Mouse (Mus musculus) G1E (cell line): ENCODE measurements around the gene Lingo2. TPM values are rescaled to one million over a fixed set of nuclear protein-coding genes. Genes with fewer than 3 reads are reported as not detected.

ENCODE experiments used
- ATAC-seq: 2 replicates; pipeline ENCODE4 v1.8.0; 2016; ENCODE audit warnings: mild to moderate bottlenecking; ENCODE audit not compliant: insufficient number of reproducible peaks, poor library complexity, low FRiP score, severe bottlenecking; ENCODE audit errors: extremely low read depth
- DNase-seq: peaks from one replicate; pipeline ENCODE4 v3.0.0; 2012; ENCODE audit warnings: low spot score
- H3K27me3 ChIP-seq: 2 replicates; pipeline ENCODE4 v1.6.1; 2012; ENCODE audit warnings: mild to moderate bottlenecking, low read length, inconsistent platforms; ENCODE audit not compliant: insufficient read depth
- H3K36me3 ChIP-seq: replicated peaks from 2 replicates; pipeline ENCODE3; 2012; ENCODE audit warnings: mild to moderate bottlenecking, inconsistent platforms
- H3K4me1 ChIP-seq: 2 replicates; pipeline ENCODE4 v1.6.1; 2012; ENCODE audit warnings: low read depth, low read length, inconsistent platforms, mixed read lengths; ENCODE audit not compliant: insufficient read depth
- H3K4me3 ChIP-seq: 2 replicates; pipeline ENCODE4 v1.5.1; 2012; ENCODE audit warnings: low read depth, mild to moderate bottlenecking, inconsistent platforms, low read length, moderate library complexity, mixed read lengths
- H3K9me3 ChIP-seq: replicated peaks from 2 replicates; pipeline ENCODE4 v1.6.1; 2012; ENCODE audit warnings: inconsistent platforms
- CTCF ChIP-seq: IDR thresholded peaks from 2 replicates; pipeline ENCODE4 v1.5.1; 2012; ENCODE audit warnings: low read depth, low read length, inconsistent platforms, mixed read lengths
- GATA1 ChIP-seq: IDR thresholded peaks from 2 replicates; pipeline ENCODE4 v1.6.1; 2012; ENCODE audit warnings: borderline replicate concordance, low read length, inconsistent platforms, mixed read lengths
- GATA2 ChIP-seq: IDR thresholded peaks from 2 replicates; pipeline ENCODE4 v1.6.1; 2012; ENCODE audit warnings: low read depth, low read length, inconsistent platforms, borderline replicate concordance
- POLR2AphosphoS5 ChIP-seq: IDR thresholded peaks from 2 replicates; pipeline ENCODE4 v1.6.1; 2012; ENCODE audit warnings: low read depth, low read length, inconsistent platforms; ENCODE audit not compliant: insufficient replicate concordance
- TAL1 ChIP-seq: conservative IDR thresholded peaks from 2 replicates; pipeline ENCODE4 v1.6.1; 2012; ENCODE audit warnings: low read depth, low read length, inconsistent platforms, mixed read lengths
- polyA plus RNA-seq: library from polyadenylated mRNA; stranded (reverse); fragments of >175 nt; gene quantifications from 2 replicates; pipeline ENCODE4 v1.2.3, GENCODE M21; 2012
- total RNA-seq, 2 experiments: library from RNA; stranded (forward) in 1 of 2; stranded (reverse) in 1 of 2; fragments of 200-1000 nt in 1 of 2; fragments of >200 nt in 1 of 2; fragmentation: Nextera tagmentation in 1 of 2; gene quantifications; 2 replicates each; pipeline ENCODE4 v1.2.3; 2014 to 2017

Lingo2 gene
- total and polyA plus RNA-seq, 3 experiments: 0.16 TPM; not detected in 2

GRCm38 (mm10) chr4:35951251-35951650 is 1000.3 kb downstream of the Lingo2 start:
- no peaks in the 10 kb centered on the region for H3K9me3 ChIP-seq
- TF ChIP-seq TAL1 (no peak), GATA2 (no peak), POLR2AphosphoS5 (no peak), CTCF (no peak), GATA1 (no peak)
- H3K4me1 ChIP-seq: no peaks in the 10 kb centered on the region
- no peak for DNase-seq
- no peak overlapping the region for H3K4me3 ChIP-seq
- H3K27me3 ChIP-seq: no peaks in the 10 kb centered on the region
- ATAC-seq: no peak
- no peaks in the 10 kb centered on the region for H3K36me3 ChIP-seq

DNA sequence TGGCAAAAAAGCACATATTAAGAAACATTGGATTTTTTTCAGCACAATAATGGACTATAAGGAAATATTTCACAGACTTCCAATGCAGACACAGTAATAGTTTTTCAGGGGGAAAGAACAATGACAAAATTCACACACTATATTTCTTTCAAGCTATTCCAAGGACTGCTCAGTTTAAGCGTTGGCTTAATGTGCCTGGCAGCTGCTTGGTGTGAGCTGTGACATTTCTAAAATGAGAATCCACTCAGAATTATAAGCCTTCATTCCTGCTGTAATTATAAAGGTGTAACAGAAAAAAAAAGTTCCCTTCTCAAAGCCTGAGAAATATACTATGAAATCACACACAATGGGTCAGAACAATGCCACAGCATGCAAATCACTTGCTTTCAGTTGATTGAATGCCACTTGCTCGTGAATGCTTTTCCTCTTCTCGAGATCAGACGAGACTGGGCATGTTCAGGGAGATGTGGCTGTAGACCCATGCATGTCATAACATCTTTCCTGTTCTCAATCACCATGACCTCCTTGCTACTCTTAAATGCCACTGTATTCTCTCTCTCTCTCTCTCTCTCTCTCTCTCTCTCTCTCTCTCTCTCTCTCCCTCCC is 1017.4 kb downstream of the Lingo2 start:
- DNase-seq (no peak), ATAC-seq (no peak)
- Histone ChIP-seq H3K4me3 (no peak overlapping the region), H3K9me3 (no peaks in the 10 kb centered on the region), H3K4me1 (no peaks in the 10 kb centered on the region), H3K36me3 (no peaks in the 10 kb centered on the region), H3K27me3 (no peaks in the 10 kb centered on the region)
- TF ChIP-seq POLR2AphosphoS5: no peak
- no peak for TF ChIP-seq GATA1
- no peak for TF ChIP-seq TAL1
- TF ChIP-seq CTCF: no peak
- TF ChIP-seq GATA2: no peak

DNA sequence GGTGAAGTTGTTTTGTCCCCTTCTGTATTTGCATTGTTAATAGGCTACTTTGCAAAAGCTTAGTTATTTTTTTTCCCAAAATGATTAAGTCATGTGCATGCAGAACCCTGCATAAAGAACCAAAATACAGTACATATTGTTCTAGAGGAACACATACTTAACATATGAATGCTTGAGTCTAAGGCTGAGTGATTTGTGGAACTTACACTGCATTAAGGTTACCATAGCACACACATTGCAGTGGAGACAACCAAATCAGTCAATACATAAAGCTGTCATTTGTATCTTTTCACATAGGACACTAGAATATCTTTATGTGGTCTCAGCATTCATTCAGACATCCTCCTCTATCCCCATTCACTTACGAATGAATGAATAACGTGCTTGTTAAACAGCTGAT is 1023.8 kb downstream of the Lingo2 start:
- H3K4me1 ChIP-seq: no peaks in the 10 kb centered on the region
- no peak for ATAC-seq
- DNase-seq: no peak
- no peaks in the 10 kb centered on the region for H3K9me3 ChIP-seq
- no peak for TF ChIP-seq POLR2AphosphoS5
- TF ChIP-seq GATA1: no peak
- TF ChIP-seq GATA2: no peak
- TF ChIP-seq TAL1: no peak
- no peak for TF ChIP-seq CTCF
- no peak overlapping the region for H3K4me3 ChIP-seq
- no peaks in the 10 kb centered on the region for H3K36me3 ChIP-seq
- no peaks in the 10 kb centered on the region for H3K27me3 ChIP-seq

DNA sequence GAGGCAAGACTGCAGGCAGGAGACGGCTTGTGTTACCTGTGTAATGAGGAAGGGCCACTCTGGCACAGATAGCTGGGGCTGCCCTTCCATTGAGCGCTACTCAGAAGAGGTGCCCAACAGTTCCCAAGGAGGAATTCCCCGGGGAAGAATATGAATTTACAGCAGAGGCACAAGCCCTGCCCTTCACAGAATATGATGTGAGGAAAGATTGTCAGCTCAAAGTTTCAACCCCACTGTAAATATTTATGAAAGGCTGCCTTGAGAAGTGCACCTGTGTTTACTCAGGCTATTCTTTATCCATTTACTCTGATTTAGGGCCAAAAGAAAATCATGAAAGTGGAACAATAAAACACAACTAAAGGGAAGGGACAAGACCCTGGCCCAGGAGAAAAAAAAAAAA is 1034.1 kb downstream of the Lingo2 start:
- TF ChIP-seq POLR2AphosphoS5 (no peak), TAL1 (no peak), CTCF (no peak), GATA1 (no peak), GATA2 (no peak)
- ATAC-seq (no peak), DNase-seq (no peak)
- H3K27me3 ChIP-seq: no peaks in the 10 kb centered on the region
- H3K9me3 ChIP-seq: no peaks in the 10 kb centered on the region
- H3K4me3 ChIP-seq: no peak overlapping the region
- H3K36me3 ChIP-seq: no peaks in the 10 kb centered on the region
- H3K4me1 ChIP-seq: no peaks in the 10 kb centered on the region

- Histone ChIP-seq H3K4me1 (no peaks in the 10 kb centered on the region), H3K9me3 (no peaks in the 10 kb centered on the region), H3K36me3 (no peaks in the 10 kb centered on the region), H3K27me3 (no peaks in the 10 kb centered on the region), H3K4me3 (no peak overlapping the region)
- DNase-seq (no peak), ATAC-seq (no peak)
- no peak for TF ChIP-seq CTCF
- TF ChIP-seq GATA1: no peak
- TF ChIP-seq POLR2AphosphoS5: no peak
- no peak for TF ChIP-seq TAL1
- TF ChIP-seq GATA2: no peak
These were observed 1053.6 kb downstream of the Lingo2 start for GRCm38 (mm10) chr4:35897769-35898564.

- H3K4me3 ChIP-seq: no peak overlapping the region
- H3K36me3 ChIP-seq: no peaks in the 10 kb centered on the region
- H3K27me3 ChIP-seq: no peaks in the 10 kb centered on the region
- H3K4me1 ChIP-seq: no peaks in the 10 kb centered on the region
- no peaks in the 10 kb centered on the region for H3K9me3 ChIP-seq
- ATAC-seq: no peak
- TF ChIP-seq GATA2: no peak
- TF ChIP-seq POLR2AphosphoS5: no peak
- TF ChIP-seq CTCF: no peak
- no peak for TF ChIP-seq GATA1
- TF ChIP-seq TAL1: no peak
- DNase-seq: no peak
These were observed 1065.7 kb downstream of the Lingo2 start for GRCm38 (mm10) chr4:35885591-35886542.
